Mouse (Mus musculus) C2C12 (cell line): ENCODE measurements around the gene Rbm20. TPM values are rescaled to one million over a fixed set of nuclear protein-coding genes. Genes with fewer than 3 reads are reported as not detected.

Experiments used
- H3K27me3 ChIP-seq: one replicate; pipeline ENCODE4 v1.6.1; 2011; ENCODE audit not compliant: control insufficient read depth, insufficient read depth, insufficient read length
- H3K36me3 ChIP-seq: one replicate; pipeline ENCODE4 v1.6.1; 2011; ENCODE audit not compliant: control insufficient read depth, insufficient read depth
- H3K4me3 ChIP-seq: one replicate; pipeline ENCODE4 v1.5.1; 2011; ENCODE audit warnings: mild to moderate bottlenecking, control low read depth; ENCODE audit not compliant: poor library complexity, insufficient read depth, severe bottlenecking
- H3K79me2 ChIP-seq: one replicate; pipeline ENCODE4 v1.6.1; 2011; ENCODE audit not compliant: control insufficient read depth, insufficient read depth
- H3K79me3 ChIP-seq: one replicate; pipeline ENCODE4 v1.6.1; 2011; ENCODE audit warnings: low read depth, control low read depth
- H3ac ChIP-seq: one replicate; pipeline ENCODE3; 2011; ENCODE audit warnings: low read depth; ENCODE audit not compliant: control insufficient read depth, insufficient read length
- CEBPB ChIP-seq: IDR thresholded peaks from one replicate; pipeline ENCODE4 v1.6.1; 2011; ENCODE audit warnings: low read depth, mild to moderate bottlenecking, control low read depth, moderate library complexity
- CTCF ChIP-seq: IDR thresholded peaks from one replicate; pipeline ENCODE4 v1.5.1; 2011; ENCODE audit not compliant: control insufficient read depth, insufficient read depth, insufficient read length
- FOSL1 ChIP-seq: IDR thresholded peaks from one replicate; pipeline ENCODE4 v1.8.0; 2011; ENCODE audit warnings: mild to moderate bottlenecking, low read length; ENCODE audit not compliant: poor library complexity, insufficient read depth, severe bottlenecking
- MAX ChIP-seq: IDR thresholded peaks from one replicate; pipeline ENCODE4 v1.6.1; 2011; ENCODE audit warnings: mild to moderate bottlenecking, control low read depth
- MYOD1 ChIP-seq: IDR thresholded peaks from one replicate; pipeline ENCODE4 v1.6.1; 2011; ENCODE audit warnings: low read depth; ENCODE audit not compliant: control insufficient read depth, insufficient read length
- MYOG ChIP-seq: IDR thresholded peaks from one replicate; pipeline ENCODE4 v1.6.1; 2011; ENCODE audit not compliant: control insufficient read depth, insufficient read length; ENCODE audit errors: extremely low read depth
- USF1 ChIP-seq: IDR thresholded peaks from one replicate; pipeline ENCODE4 v1.6.1; 2011; ENCODE audit warnings: low read depth, mild to moderate bottlenecking, control low read depth, moderate library complexity
- polyA plus RNA-seq: library from polyadenylated mRNA; unstranded; fragments of >200 nt; fragmentation: generic; extraction: Trizol; gene quantifications from one replicate; pipeline ENCODE4 v1.2.1, GENCODE M21; 2012; ENCODE audit warnings: missing spikeins

The Rbm20 gene
- polyA plus RNA-seq, 1 experiment: 23.1 TPM

DNA sequence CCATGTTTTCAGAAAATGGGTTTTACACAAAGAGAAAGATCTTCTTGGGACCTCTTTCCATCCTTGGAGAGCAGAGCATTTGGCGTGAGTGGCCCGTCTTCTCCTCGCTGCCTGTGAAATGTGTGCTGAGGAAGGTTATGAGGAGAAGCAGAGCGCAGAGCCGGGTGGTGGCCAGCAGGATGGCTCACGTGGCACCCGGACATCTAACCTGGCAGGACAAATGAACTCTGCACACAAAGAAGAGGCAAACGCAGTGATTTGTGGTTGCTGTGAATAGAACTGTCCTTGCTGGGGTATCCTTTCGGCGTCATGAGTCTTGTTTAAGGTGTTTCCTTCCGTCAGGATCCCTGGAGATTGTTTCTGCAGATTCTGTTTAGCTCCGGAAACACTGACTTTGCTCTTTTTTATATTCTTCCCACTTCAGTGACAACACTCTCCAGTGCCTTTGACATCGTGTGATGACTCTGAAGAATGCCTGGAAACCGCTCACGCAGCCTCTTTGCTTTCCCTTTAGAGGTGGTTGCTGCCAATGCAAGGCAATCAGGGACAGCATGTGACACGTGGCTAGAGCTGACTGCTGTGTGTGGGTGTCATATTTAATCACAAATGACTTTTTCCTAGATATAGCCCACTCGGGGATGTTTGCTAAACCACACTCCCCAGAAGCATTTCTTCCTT lies 80.5 kb downstream of the Rbm20 start:
- no peak for TF ChIP-seq MYOG
- no peak for TF ChIP-seq CTCF
- no peak for TF ChIP-seq USF1
- no peak for TF ChIP-seq MYOD1
- TF ChIP-seq FOSL1: no peak
- no peak for TF ChIP-seq MAX
- TF ChIP-seq CEBPB: no peak
- Histone ChIP-seq H3K79me3 (no peaks in the 10 kb centered on the region), H3K4me3 (no peak overlapping the region), H3K27me3 (no peaks in the 10 kb centered on the region), H3ac (no peak overlapping the region), H3K36me3 (no peaks in the 10 kb centered on the region), H3K79me2 (no peaks in the 10 kb centered on the region)

DNA sequence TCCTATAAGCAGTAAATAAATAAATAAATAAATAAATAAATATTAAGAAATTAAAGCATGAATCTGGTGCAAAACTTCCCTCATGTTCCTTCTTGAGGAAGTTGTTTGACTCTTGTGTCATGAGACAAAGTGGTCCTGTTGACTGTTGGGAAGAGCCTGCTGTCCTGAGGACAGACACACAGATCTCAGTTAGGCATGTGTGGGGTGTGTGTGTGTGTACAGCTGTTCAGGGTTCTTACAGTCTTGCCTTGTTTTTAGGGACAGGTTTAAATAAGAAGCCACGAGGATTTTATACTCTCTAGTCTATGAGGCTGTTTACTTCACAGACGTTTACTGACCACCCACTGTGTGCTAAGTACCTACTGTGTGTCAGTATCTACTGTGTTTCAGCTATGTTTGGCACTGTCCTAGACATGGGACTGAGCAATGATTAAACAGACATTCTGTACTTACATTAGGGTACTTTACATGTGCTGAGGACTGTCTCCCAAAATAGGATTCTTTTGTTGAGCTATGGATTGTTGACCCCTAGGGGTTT lies 81.8 kb downstream of the Rbm20 start:
- Histone ChIP-seq H3ac (no peak overlapping the region), H3K79me3 (no peaks in the 10 kb centered on the region), H3K4me3 (no peak overlapping the region), H3K27me3 (no peaks in the 10 kb centered on the region), H3K79me2 (no peaks in the 10 kb centered on the region), H3K36me3 (no peaks in the 10 kb centered on the region)
- no peak for TF ChIP-seq MYOG

DNA sequence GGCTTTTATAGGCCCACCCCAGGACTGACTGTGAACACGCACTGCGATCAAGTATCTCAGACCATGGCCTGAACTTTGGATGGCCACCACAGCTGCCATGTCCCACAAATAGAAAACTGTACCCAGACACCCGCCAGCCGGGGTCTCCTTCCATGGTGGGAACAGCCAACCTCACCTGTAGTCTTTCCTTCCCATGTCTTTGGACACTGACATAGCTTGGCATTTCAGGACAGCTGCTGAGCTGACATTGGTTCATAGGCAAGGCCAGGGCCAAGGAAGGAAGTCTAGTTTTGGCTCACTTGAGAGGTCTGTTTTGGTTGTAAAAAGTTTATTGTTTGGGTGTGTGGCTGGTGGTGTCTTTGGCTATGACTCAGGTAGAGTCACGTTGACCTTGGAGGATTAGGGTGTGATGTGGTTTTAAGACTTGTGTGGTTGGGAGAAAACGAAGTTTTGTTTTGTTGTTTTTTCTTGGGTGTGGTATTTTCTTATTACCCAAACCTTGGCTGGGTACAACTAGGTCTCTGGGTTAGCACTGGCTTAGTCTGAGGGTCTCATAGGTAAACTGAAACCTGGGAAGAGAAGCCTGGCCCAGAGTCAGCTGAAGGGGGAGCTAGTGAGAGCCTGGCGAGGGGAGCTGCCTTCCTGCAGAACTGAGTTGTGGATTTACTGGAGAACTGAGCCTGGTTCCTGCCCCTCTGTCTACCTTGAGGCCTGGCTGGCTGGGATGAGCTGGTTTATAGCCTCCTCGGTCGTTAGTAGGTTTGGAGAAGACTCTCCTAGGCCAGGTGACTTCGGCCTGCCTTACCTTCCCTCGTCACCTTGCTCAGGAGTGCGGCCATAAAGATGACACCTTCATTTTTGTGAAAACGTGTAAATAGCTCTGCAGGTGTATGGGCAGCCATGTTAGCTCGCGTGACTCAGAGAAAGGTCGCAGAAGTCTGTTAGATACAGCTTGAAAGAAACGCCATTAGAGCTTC lies 83.3 kb downstream of the Rbm20 start:
- no peaks in the 10 kb centered on the region for H3K79me3 ChIP-seq
- TF ChIP-seq CEBPB (no peak), MYOG (no peak), USF1 (no peak), FOSL1 (peak; percentile 60), CTCF (no peak), MAX (no peak), MYOD1 (peak; percentile 51)
- no peaks in the 10 kb centered on the region for H3K79me2 ChIP-seq
- H3K4me3 ChIP-seq: no peak overlapping the region
- no peak overlapping the region for H3ac ChIP-seq
- H3K27me3 ChIP-seq: no peaks in the 10 kb centered on the region
- H3K36me3 ChIP-seq: no peaks in the 10 kb centered on the region

DNA sequence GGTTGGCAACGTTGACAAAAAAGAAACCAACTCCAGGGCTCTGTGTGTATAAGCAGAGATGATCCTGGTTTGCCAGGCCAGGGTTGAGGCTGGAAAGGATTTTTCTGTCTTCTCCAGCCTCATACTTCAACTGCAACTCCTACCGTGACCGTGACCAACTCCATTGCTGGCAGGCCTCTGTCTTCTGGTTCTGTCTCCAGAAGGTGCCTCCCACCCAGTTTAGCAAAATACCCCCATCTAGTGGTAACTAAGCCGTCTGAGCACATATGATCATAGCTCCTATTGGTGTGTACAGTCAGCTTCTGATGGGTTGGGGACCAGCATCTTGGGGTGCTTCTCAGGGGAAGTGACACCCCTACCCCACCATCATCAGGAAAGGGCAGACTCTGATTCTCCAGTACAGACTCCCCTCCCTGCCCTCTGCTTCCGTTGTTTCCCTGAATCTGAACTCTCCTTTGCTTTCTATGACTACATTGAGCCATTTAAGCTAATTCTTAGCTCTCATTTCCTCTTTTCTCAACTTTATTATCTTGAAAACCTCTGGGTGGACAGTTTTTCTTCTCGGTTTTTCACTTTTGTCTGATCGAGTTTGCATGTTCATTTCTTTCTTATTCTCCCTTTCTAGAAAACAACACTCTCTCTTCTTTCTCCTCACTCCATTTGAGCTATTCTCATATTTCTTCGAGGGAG lies 85.8 kb downstream of the Rbm20 start:
- H3K79me3 ChIP-seq: no peaks in the 10 kb centered on the region
- no peak overlapping the region for H3K4me3 ChIP-seq
- TF ChIP-seq FOSL1 (no peak), USF1 (no peak), MAX (no peak), CEBPB (no peak), MYOG (no peak), MYOD1 (no peak), CTCF (no peak)
- no peaks in the 10 kb centered on the region for H3K27me3 ChIP-seq
- H3K79me2 ChIP-seq: no peaks in the 10 kb centered on the region
- no peaks in the 10 kb centered on the region for H3K36me3 ChIP-seq
- no peak overlapping the region for H3ac ChIP-seq

DNA sequence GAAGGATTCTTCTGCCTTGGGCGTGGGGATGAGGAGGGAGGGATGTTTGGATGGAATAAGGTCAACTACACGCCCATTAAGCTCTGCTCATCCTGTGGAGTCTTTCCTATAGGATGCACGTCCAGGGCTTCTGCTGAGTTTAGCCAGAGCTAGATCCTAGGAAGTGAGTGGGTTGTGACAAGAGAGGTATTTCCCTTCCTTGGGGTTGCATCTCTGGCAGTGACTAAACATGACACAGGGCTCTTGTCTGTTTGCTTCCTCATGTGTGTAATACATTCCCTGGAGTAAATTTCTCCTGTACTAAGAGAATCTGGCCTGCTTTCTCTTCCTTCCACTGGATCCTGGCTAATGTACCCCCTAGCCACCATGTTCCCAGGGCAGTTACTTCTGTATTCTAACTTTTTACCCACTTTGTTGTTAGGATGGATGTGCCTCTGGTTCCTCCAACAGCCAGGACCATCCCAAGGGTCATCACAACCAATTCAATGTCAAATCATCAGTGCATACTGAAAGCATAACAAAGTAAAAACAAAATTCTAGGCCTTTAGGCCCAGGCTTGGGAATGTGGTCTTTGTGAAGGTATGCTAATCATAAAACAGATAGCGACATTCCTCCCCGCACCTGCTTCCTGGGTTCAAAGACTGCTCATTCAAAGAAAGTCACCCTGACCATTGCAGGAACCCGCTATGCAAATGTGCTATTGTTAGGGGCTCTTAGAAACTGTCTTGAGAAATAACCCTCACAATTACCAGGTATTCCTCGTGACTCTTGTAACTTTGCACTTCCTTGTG lies 87.8 kb downstream of the Rbm20 start:
- Histone ChIP-seq H3K4me3 (no peak overlapping the region), H3K36me3 (no peaks in the 10 kb centered on the region), H3K79me2 (no peaks in the 10 kb centered on the region), H3ac (no peak overlapping the region), H3K79me3 (no peaks in the 10 kb centered on the region), H3K27me3 (no peaks in the 10 kb centered on the region)
- no peak for TF ChIP-seq MYOG
- TF ChIP-seq CTCF: no peak
- no peak for TF ChIP-seq USF1
